Mouse (Mus musculus) kidney, embryonic 16.5 days (tissue): ENCODE results near the gene Cdkn2aipnl. TPM values are rescaled to one million over a fixed set of nuclear protein-coding genes. Genes with fewer than 3 reads are reported as not detected.

ENCODE experiments used
- ATAC-seq: fragments of 200-750 bp; cut with Nextera tagmentation; 2 replicates; pipeline ENCODE4 v1.8.0; 2017; ENCODE audit warnings: moderate TSS enrichment; ENCODE audit not compliant: low FRiP score, low TSS enrichment
- H3K27ac ChIP-seq: fragments of 300-500 bp; sonication (generic); 2 replicates; pipeline ENCODE4 v1.5.1; 2014; ENCODE audit warnings: low read length
- H3K27me3 ChIP-seq: fragments of 300-500 bp; sonication (generic); 2 replicates; pipeline ENCODE4 v1.6.1; 2014; ENCODE audit warnings: low read length, control low read depth, mixed read lengths; ENCODE audit not compliant: insufficient read depth
- H3K36me3 ChIP-seq: fragments of 300-500 bp; sonication (generic); 2 replicates; pipeline ENCODE4 v1.6.1; 2014; ENCODE audit warnings: low read length, control low read depth, mixed read lengths; ENCODE audit not compliant: insufficient read depth
- H3K4me1 ChIP-seq: fragments of 300-500 bp; sonication (generic); 2 replicates; pipeline ENCODE4 v1.6.1; 2014; ENCODE audit warnings: low read length, control low read depth, mixed read lengths; ENCODE audit not compliant: insufficient read depth
- H3K4me2 ChIP-seq: fragments of 300-500 bp; sonication (generic); replicated peaks from 2 replicates; pipeline ENCODE4 v1.6.1; 2014; ENCODE audit warnings: low read depth, low read length
- H3K4me3 ChIP-seq: fragments of 300-500 bp; sonication (generic); 2 replicates; pipeline ENCODE4 v1.5.1; 2014; ENCODE audit warnings: mild to moderate bottlenecking, low read length
- H3K9ac ChIP-seq: fragments of 300-500 bp; sonication (generic); replicated peaks from 2 replicates; pipeline ENCODE4 v1.6.1; 2014; ENCODE audit warnings: low read length
- H3K9me3 ChIP-seq: fragments of 300-500 bp; sonication (generic); 2 replicates; pipeline ENCODE4 v1.6.1; 2016; ENCODE audit warnings: low read length, control low read depth
- WGBS: fragments of 180-500 bp; shearing (Covaris S2); extraction: QIAGEN DNeasy Blood & Tissue Kit; methylation state at CpG from one replicate; pipeline ENCODE4 v1.1.7; 2014; 5-methylcytosine and 5-hydroxymethylcytosine counted together
- polyA plus RNA-seq: library from polyadenylated mRNA; unstranded; fragments of >200 nt; fragmentation: Nextera tagmentation; extraction: Ambion mirVana; gene quantifications from 2 replicates; pipeline ENCODE4 v1.2.1, GENCODE M21; 2015

Cdkn2aipnl gene
- polyA plus RNA-seq, 1 experiment from 2014 or later: 99.8 TPM

DNA sequence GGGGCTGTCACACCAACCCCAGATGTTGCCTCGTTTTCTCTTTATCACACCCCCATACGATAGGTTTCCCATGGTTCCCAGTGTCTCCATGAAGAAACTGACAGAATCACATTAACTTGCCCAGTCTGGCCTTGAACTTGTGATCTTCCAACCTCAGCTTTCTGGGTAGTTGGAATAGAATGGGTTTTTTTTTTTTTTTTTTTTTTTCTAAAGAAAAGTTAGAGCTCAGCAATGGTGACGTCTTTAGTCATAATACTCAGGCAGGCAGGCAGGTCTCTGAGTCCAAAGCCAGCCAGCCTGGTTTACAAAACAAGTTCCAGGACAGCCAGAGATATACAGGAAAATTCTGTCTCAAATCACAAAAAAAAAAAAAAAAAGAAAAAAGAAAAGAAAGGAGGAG is 23.2 kb upstream of the Cdkn2aipnl start:
- H3K9ac ChIP-seq: no peak overlapping the region
- no peak overlapping the region for H3K4me2 ChIP-seq
- H3K27me3 ChIP-seq: 0 out of 2 replicates have a peak, but pooled peaks cover 2% of the 10 kb centered on the region
- H3K27ac ChIP-seq: no peak overlapping the region
- no peaks in the 10 kb centered on the region for H3K36me3 ChIP-seq
- ATAC-seq: no peak
- H3K9me3 ChIP-seq: no peaks in the 10 kb centered on the region
- H3K4me1 ChIP-seq: 0 out of 2 replicates have a peak, but pooled peaks cover 3% of the 10 kb centered on the region
- 76% methylated on average over 3 of the region's 3 CpGs for WGBS
- no peak overlapping the region for H3K4me3 ChIP-seq

DNA sequence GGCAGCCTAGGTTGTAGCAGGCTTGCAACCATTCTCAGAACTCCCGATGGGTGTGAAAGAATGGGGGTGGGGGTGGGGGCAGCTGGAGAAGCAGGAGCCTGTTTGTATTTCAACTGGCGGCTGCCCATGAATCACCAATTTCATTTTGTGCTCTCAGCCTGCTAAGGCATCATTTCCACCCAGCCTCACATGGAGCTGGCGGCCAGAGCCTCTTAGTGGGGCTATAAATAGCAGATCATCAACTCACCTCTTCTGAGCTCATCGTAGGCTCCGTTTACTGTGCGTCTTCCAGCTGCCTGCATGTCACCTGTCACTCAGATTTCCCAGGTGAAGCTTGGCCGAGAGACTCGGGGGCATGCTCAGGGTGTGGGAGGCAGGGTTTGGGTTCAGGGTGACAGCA is 21.9 kb upstream of the Cdkn2aipnl start:
- 10% methylated on average over 8 of the region's 8 CpGs for WGBS
- Histone ChIP-seq H3K9me3 (no peaks in the 10 kb centered on the region), H3K36me3 (no peaks in the 10 kb centered on the region), H3K9ac (no peak overlapping the region), H3K4me2 (no peak overlapping the region), H3K27ac (no peak overlapping the region), H3K4me3 (no peak overlapping the region), H3K4me1 (0 out of 2 replicates have a peak, but pooled peaks cover 2% of the 10 kb centered on the region), H3K27me3 (0 out of 2 replicates have a peak, but pooled peaks cover 2% of the 10 kb centered on the region)
- no peak for ATAC-seq

DNA sequence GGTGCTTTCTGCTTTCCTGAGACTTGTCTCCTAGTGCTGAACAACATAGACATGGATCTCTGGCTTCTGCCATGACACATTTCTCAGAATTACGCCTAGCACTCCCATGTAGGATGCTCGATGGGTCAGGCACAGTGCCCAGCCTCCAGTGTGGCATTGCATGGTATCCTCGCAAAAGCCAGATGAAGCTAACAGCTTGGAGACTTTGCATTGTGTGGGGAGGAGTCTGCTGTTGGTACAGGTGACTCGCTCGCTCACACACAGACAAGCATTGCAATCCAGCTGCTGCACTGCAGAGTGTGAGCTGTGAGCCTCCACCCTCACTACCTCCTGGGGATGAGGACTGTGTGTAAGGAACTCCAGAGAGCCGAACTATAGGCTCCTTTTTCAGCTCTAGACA is 21.3 kb upstream of the Cdkn2aipnl start:
- Histone ChIP-seq H3K27ac (no peak overlapping the region), H3K4me2 (no peak overlapping the region), H3K9me3 (no peaks in the 10 kb centered on the region), H3K36me3 (no peaks in the 10 kb centered on the region), H3K27me3 (0 out of 2 replicates have a peak, but pooled peaks cover 2% of the 10 kb centered on the region), H3K9ac (no peak overlapping the region), H3K4me3 (no peak overlapping the region), H3K4me1 (no peaks in the 10 kb centered on the region)
- WGBS: 72% methylated on average over 6 of the region's 6 CpGs
- ATAC-seq: no peak

DNA sequence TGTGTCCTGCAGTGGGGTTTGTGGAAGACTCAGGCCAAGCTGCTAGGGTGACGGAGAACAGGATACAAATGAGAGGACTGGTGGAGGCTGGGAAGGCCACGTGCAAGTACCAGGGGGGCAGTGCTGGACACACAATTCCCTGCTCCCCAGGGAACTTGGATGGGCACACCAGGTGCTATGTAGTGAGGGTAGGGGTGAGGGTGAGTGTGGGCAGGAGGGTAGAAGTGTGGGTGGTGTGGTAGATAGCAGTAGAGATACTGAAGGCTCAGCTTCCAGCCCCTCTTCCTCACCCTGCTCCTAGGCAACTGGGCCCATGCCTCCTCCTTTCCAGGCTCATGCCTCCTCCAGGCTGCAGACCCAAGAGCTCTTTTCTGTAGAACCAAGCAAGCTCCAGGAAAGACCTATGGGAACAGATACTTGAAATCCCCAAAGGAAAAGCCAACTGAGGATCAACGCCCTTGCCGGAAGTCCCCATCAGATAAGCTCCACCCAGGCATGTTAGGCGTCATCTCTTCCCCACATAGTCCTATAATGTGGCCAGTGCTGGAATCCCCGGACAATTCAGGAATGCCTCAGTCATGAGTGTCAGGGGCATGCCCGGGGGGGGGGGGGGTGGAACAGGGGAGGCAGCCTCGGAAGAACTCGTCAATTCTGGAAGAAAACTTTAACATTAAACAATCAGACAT is 18.2 kb upstream of the Cdkn2aipnl start:
- no peaks in the 10 kb centered on the region for H3K9me3 ChIP-seq
- H3K36me3 ChIP-seq: no peaks in the 10 kb centered on the region
- no peaks in the 10 kb centered on the region for H3K4me1 ChIP-seq
- WGBS: 77% methylated on average over 9 of the region's 9 CpGs
- H3K4me3 ChIP-seq: no peak overlapping the region
- no peak for ATAC-seq
- no peak overlapping the region for H3K9ac ChIP-seq
- 0 out of 2 replicates have a peak, but pooled peaks cover 2% of the 10 kb centered on the region for H3K27me3 ChIP-seq
- H3K4me2 ChIP-seq: no peak overlapping the region
- no peak overlapping the region for H3K27ac ChIP-seq

DNA sequence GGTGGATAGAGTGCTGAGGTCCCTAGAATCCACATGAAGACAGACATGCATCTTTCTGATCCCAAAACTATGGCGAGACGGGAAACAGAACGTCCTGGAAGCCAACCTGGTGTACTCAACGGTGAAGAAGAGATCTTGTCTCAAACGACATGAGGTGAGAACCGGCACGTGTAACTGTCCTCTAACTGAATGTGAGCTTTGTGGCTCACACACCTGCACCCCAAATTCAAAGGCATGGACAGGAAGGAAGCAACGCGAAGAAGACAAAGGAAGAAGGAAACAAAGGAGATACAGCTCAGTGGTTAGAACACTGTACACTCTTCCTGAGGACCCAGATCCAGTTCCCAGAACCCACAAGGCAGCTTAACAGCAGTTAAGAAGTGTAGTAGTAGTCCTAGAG is 17.5 kb upstream of the Cdkn2aipnl start:
- Histone ChIP-seq H3K9ac (no peak overlapping the region), H3K4me2 (no peak overlapping the region), H3K27ac (no peak overlapping the region), H3K36me3 (no peaks in the 10 kb centered on the region), H3K27me3 (0 out of 2 replicates have a peak, but pooled peaks cover 2% of the 10 kb centered on the region), H3K4me1 (no peaks in the 10 kb centered on the region), H3K9me3 (no peaks in the 10 kb centered on the region), H3K4me3 (no peak overlapping the region)
- 88% methylated on average over 9 of the region's 9 CpGs for WGBS
- ATAC-seq: no peak

DNA sequence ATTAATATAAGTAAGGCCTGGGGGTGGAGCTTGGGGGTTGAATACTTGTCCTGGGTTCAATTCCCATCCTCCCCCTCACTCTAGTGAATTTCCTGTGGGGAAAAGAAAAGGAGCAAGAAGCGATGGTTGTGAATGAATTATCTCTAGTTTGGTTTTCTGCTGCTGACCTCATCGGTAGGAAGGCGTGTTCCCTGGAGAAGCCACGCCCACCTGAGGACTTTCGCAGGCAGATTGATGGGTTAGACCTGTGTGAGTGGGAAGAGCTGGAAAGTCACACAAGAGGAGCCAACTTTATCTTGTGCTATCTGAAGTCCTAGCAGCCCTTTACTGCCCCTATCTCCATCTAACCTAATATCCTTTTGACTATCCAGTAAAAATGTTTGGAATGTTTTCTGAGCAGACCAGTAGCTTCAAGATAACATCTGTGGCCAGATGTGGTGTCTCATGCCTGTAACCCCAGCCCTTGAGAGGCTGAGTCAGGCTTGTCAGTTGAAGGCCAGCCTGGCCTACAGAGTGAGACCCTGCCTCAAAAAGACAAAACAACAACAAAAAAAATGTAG is 15.5 kb upstream of the Cdkn2aipnl start:
- H3K4me3 ChIP-seq: no peak overlapping the region
- H3K27ac ChIP-seq: peak overlapping the region; percentile 47; the same call in 1 of the 2 replicates
- no peak overlapping the region for H3K9ac ChIP-seq
- H3K27me3 ChIP-seq: no peaks in the 10 kb centered on the region
- no peak overlapping the region for H3K4me2 ChIP-seq
- H3K9me3 ChIP-seq: no peaks in the 10 kb centered on the region
- 59% methylated on average over 5 of the region's 5 CpGs for WGBS
- H3K36me3 ChIP-seq: no peaks in the 10 kb centered on the region
- ATAC-seq: 0 out of 2 replicates have a peak, but pooled peaks have one; percentile 31
- no peaks in the 10 kb centered on the region for H3K4me1 ChIP-seq

DNA sequence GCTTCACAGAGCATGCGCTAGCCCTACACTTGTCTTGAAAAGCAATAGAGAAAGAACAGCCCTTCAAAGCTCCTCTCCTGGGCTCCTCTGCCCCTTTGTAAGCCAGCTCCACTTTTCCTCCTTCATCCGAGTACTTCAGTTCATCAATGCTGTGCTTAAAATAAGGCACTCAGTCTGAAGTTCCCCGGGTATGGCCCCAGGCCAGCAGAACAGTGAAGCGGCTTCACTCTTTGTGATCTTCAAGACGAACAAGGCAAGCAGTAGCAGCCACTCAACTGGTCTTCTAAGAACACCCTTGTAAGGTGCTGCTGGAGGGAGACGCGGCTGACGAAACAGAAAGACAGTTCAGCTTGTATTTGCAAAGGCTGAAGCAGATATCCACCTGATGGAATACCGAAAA is 11.3 kb upstream of the Cdkn2aipnl start:
- Histone ChIP-seq H3K4me3 (no peak overlapping the region), H3K27ac (no peak overlapping the region), H3K4me2 (no peak overlapping the region), H3K4me1 (no peaks in the 10 kb centered on the region), H3K36me3 (no peaks in the 10 kb centered on the region), H3K27me3 (no peaks in the 10 kb centered on the region), H3K9me3 (no peaks in the 10 kb centered on the region), H3K9ac (no peak overlapping the region)
- 81% methylated on average over 9 of the region's 9 CpGs for WGBS
- ATAC-seq: no peak

DNA sequence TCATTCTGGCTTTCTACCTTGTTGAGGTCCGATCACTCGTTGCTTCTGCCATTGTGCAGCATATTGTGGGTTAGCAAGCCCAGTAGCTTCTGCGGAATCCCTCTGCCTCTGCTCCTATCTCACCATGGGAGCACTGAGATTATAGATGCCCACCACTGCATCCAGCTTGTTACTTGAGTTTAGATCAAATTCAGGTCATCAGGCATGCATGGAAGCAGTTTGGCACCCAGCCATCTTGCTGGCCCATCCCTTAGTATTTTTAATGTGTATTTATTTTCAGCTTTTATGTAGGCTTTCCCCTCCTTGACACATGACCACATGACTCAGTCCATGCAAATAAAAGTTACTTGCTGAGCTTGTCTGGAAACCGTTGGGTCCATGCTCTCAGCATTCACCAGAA is 9.7 kb upstream of the Cdkn2aipnl start:
- no peaks in the 10 kb centered on the region for H3K27me3 ChIP-seq
- no peak overlapping the region for H3K9ac ChIP-seq
- no peaks in the 10 kb centered on the region for H3K9me3 ChIP-seq
- no peaks in the 10 kb centered on the region for H3K4me1 ChIP-seq
- no peak for ATAC-seq
- H3K36me3 ChIP-seq: no peaks in the 10 kb centered on the region
- H3K27ac ChIP-seq: no peak overlapping the region
- H3K4me3 ChIP-seq: no peak overlapping the region
- 81% methylated on average over 4 of the region's 4 CpGs for WGBS
- H3K4me2 ChIP-seq: no peak overlapping the region

DNA sequence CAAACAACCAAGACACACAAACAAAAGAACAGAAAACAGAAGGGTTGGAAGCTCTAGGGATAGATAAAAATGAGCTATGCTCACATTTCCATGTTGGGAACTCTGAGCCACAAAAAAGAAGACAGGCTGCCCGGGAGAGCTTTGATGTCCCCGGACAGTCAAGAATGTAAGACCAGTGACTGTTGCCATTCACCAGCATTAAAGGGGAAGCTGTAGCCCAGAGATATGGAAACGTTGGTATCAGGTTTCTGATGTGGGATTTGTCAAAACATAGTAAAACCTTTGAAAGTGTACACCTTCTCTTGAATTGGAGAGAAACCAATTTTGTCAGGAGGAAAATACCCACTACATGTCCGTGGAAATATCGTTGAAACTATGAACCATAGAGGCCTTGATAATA is 8.0 kb upstream of the Cdkn2aipnl start:
- H3K4me1 ChIP-seq: no peaks in the 10 kb centered on the region

DNA sequence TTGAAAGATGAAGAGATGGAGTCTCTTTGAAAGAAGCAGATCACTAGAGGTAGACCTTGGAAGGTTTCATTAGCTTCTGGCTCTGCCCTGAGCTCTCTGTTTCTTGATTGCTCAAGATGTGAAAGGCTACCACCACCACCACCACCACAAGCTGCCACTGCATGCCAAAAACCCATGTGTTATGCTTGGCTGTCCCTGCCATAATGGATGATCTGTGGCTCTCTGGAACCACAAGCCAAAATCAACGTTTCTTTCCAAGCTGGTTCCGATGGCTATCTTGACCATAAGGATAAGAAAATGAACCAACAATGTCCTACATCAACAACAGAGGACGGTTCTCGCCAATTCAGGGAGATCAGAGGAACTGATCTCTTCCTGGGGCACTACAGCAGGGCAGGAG is 7.4 kb upstream of the Cdkn2aipnl start:
- no peak for ATAC-seq
- Histone ChIP-seq H3K36me3 (no peaks in the 10 kb centered on the region), H3K27me3 (no peaks in the 10 kb centered on the region), H3K4me2 (no peak overlapping the region), H3K27ac (no peak overlapping the region), H3K9ac (no peak overlapping the region), H3K9me3 (no peaks in the 10 kb centered on the region), H3K4me1 (no peaks in the 10 kb centered on the region), H3K4me3 (no peak overlapping the region)
- 81% methylated on average over 4 of the region's 4 CpGs for WGBS

More for the DNA sequence above, 8.0 kb upstream of the Cdkn2aipnl start:
- Histone ChIP-seq H3K4me3 (no peak overlapping the region), H3K36me3 (no peaks in the 10 kb centered on the region), H3K4me2 (no peak overlapping the region), H3K9ac (no peak overlapping the region), H3K27ac (no peak overlapping the region), H3K9me3 (no peaks in the 10 kb centered on the region), H3K27me3 (no peaks in the 10 kb centered on the region)
- ATAC-seq: no peak
- 80% methylated on average over 5 of the region's 5 CpGs for WGBS
